Mouse (Mus musculus) Muller cell, postnatal 12 days (primary cell): ENCODE data around the gene Tmem104.

Source experiments
- DNase-seq: peaks from one replicate; pipeline ENCODE4 v3.0.0-alpha.2; 2015; ENCODE audit errors: inconsistent ontology term

Gene Tmem104

DNA sequence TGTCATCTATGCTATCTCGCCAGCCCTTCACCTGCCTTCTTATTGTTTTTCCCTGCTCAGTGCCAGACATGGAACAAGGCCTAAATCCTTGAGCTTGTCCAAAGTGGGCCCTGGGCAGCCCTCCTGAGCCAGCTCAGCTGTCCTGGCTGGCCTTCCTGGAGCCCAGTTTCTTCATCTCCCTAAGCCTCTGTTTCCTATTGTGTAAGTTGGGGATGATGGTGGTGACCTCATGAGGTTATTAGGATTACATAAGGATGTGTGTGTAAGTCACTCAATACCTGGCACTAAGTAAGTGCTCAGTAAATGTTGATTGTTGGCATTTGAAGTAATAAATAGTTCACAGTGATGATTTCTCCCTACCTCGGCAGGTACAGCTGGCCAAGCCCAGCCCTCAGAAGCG lies 20.5 kb upstream of the Tmem104 start:
- DNase-seq: no peak

DNA sequence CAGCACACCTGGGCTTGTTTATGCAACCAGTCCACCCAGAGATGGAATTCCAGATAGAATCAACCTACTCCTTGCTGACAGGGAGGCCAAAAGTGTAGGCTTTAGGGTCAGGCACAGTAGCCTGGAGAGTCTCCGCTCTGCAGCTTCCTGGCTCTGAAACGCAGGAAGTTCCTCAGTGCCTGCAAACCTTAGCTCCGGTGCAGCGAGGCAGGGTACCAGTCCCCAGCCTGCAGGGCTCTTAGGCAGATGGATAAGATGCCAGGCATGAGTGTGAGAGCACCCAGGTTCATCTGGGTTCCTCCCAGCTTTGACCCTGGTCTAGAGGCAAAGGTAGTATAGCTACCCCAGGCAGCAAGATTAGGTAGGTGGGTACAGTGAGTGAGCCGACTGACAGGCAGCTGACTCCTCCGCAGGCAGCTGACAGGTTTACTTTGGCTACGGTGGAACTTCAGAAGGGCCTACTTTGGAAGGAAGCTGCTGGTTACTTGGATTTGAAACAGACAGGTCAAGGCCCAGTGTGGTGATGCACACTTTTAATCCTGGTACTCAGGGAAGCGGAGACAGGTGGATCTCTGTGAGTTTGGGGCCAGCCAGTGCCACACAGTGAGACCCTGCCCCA lies 19.5 kb upstream of the Tmem104 start:
- no peak for DNase-seq

DNA sequence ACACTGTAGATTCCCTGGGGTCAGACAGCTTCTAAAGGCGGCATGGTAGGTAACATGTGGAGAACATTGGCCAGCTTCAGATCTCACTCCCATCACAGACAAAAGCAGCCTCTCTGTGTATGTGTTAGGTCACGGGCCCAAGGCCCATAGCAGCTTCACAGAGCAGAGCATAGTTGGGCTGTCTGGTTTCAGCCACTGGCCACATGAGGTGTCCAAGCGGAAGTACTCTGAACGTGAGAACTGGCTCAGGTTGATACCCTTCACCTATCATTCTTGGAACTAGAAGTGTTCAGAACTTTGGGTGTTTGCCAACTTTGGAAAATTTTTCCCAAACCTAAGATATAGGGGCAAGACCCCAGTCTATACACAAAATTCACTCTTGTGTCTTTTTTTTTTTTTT lies 17.9 kb upstream of the Tmem104 start:
- DNase-seq: no peak

DNA sequence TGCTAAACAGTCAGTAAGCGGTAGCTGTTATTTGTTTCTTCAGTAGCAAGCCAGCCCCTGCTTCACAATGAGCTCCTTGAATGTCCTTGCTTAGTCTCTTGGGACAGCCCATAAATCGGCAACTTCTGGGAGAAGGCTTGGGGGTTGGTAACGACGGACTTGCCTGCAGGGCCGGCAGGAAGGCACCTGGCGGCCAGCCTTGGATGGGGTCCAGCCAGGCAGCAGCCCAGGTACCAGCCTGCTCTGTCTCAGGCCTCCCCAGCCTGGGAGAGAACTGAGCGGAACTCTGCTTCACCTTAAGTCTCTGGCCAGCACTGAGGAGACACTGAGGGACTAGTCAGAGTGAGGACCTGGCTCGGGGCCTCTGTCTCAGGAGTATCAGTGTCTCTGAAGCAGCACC lies 16.2 kb upstream of the Tmem104 start:
- no peak for DNase-seq

DNA sequence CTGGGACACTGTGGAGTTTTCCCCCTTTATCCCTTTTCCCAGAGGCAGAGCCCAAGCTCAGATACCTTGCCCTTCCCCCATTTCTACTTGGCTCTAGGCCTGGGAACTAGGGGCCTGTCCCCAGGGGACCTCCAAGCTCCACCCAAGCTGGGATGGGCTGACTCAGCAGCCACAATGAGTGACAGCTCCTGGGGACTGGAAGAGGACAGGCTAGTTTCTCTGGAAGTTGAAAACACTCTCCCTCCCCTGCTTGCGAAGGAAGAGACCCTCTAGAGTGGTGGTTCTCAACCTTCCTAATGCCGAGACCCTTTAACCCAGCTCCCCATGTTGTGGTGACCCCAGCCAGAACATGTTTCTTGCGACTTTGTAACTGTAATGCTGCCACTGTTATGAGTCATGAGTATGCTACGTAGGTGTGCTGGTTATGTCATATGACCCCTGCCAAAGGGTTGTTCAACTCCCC lies 14.4 kb upstream of the Tmem104 start:
- DNase-seq: peak; percentile 55

DNA sequence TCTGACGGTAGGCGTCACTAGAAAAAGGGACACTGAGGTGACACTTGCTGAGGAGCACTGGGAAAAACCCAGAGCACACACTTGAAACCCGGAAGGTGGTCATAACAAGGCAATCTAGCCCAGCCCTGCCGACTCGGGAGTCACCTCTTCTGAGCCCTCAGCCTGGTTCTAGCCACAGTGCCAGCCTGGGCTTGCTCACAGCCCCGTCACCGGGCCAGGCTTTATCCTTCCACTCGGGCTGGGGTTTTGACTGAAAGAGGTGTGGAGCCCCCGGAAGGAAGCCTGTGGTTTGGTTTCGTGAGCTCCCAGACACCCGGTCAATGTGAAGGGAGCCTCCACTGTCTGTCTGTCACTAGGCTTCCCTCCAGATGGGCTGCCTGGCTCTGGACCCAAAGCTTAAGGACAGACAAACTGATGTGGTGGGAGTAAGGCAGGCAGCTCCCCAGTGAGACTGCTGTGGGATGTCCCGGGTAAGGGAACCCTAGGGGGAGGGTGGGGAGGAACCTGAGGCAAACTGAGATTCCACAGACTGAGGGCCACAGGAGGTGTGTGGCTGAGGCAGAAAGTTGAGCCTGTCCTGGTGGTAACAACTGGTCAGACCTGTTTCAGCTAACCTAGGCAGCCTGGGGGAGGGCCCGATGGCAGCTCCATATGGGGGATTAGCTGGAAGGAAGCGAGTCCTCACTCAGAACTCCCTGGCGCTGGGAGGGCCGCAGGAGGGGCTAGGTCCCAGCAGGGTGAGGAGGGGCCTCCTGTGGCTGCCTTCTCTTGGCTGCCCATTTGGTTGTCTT lies 13.5 kb upstream of the Tmem104 start:
- no peak for DNase-seq

DNA sequence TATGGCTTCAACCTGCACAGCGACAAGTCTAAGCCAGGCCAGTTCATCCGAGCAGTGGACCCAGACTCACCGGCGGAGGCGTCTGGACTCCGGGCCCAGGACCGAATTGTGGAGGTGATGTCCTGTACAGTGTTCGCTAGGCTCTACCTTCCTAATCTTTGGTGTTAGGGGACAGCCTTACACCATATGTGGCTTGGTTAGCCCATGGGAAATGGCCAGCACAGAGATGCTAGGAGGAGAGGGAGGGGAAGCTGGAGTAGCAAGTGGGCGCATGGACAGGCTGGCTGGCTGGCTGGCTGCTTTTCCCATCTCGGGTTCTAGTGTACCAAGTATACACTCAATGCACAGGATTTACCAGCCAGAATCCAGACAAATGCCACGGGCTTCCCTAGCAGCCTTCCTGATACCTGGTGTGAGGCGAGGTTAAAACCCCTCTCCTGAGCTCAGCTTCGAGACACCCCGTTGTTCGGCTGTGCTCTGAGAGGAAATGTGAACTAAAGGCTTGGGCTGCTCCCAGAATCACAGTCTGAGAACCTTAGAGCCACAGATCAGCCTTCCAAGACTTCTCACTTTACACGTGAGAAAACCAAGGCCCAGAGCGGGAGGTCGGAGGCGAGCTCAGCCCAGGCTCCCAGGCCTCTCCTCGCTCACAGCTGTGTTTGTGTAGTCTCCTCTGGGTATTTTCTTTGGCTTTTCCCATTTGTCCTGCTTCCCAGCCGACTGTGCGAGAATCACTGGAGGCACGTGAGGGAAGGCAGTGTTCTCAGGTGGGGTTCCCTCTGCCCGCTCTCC lies 10.7 kb upstream of the Tmem104 start:
- no peak for DNase-seq

DNA sequence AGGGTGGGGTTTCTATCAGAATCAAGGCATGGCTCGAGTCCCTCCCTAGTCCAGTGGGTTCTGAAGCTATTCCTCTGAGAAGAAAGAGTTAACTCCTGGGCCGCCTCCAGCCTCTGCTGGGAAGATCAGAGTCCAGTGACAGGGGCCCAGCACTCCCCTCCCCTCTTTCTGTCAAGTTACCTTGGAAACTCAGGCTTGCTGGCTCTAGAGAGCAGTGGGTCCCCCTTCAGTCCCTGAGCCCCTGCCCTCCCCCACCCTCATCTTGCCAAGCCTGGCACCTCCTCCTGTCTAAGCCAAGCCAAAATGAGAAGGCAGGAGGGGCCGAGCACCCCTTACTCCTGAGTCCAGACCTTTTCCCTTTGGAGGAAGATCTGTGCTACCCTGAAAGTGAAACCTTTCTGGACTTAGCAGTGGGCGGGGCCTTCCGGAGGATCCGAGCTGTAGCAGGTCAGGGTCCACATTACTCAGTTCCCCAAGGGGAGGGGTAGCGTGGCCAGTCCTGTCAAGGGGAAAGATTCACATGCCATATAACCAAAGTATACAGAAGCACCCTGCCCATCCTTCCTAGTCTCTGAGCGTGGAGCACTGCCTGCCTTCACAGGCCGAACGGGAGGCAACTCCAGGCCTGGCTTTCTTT lies 9.6 kb upstream of the Tmem104 start:
- peak; percentile 45 for DNase-seq

DNA sequence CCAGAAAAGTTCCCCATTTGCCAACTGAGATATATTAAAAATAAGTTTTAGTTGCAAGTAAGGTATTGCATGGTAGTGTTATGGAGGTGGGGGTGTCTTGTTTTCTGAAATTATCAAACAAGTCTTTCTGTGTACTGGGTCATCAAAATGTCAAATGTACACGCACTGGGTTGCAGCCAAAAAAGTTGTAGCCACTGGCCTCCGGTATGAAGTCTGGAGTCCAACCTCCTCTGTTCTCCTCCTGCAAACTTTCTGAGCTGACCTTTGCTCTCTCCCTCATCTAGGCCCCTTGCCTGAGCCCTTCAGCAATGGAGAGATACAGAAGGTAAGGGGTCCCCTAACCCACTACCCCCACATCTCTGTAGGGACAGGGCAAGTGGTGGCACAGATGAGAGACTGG lies 8.5 kb upstream of the Tmem104 start:
- DNase-seq: no peak

DNA sequence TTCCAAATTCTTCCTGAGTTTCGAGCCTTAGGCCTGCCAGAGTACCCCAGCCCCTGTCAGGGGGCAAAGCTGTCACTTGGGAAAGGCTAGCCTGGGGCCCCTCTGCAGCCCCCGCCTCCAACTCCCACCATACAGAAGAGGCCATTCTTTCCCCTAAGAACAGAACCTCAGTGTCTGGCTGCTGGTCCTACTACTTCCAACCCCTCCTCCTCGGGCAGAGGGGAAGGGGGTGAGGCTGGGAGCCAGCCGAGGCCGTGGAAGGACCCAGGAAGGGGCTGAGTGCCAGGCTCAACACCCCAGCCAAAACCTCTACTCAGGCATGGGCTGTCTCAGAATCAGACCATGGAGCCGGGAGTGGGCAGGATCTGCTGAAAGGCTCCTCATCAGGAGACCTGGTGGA lies 8.1 kb upstream of the Tmem104 start:
- DNase-seq: no peak

DNA sequence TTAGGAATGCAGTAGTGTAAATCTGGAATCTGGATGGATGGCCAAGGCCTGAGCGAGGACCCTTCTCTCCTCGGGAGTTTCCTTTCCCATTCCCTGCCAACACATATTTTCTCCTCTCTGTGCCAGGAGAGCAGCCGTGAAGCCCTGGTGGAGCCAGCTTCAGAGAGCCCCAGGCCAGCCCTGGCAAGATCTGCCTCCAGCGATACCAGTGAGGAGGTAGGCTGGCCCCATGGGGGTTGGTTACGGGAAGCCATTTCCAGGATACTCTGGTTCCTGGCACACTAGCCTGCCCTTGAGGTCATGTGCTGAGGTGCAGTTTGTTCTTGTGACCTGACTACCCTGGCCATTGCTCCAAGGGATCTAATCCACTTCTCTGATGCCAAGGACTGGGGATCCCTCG lies 7.4 kb upstream of the Tmem104 start:
- DNase-seq: no peak

DNA sequence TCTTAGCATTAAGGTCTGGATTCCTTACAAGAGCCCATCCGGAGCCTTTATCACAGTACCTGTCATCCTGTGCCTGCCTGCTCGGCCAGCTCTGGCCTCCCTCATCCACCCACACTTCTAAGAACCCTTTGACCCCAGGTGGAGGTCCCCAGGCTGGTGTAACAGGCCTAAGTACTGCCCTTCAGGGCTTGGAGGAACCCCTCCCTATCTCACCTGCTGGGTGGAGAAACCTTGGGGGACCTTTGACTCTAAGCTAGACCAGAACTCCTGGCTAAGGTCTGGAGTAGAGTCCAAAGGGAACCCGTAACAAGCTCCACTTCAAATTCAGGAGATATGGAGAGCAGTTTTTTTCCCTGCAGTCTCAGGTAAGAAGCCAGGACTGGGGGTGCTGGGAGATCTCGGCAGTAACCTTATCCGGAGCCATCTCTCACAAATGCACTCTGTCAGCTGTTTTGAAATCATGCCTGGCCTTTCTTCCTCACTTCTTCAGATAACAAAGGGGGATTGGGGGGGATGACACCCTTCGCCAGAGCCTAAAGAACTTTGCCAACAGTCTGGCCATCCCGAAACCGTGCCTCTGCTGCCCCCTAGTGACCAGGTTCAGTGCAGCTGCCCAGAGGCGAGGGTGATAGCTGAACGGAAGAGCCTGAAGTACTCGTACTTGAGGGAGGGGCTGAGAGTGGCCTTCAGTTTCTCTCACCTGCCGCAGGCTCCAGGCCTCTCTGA lies 5.2 kb upstream of the Tmem104 start:
- peak; percentile 74 for DNase-seq

DNA sequence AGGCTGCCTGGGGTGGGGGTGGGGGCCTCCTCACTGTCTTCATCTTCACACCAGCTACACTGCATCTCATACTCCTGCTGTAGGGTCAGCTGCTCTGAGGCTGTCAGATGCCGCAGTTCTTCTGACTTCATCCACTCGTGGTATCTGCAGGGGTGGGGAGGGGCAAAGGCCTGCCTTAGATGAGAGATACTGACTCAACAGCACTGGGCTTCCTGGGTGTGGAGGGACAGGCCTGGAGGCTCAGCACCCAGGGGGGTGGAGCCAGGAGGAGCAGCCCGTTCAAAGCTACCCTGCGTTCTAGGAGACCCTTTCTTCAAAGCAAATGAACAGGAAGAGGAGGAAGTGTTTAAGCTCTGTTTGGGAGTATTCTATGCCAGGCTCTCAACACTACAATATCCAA lies 2.3 kb upstream of the Tmem104 start:
- DNase-seq: no peak

DNA sequence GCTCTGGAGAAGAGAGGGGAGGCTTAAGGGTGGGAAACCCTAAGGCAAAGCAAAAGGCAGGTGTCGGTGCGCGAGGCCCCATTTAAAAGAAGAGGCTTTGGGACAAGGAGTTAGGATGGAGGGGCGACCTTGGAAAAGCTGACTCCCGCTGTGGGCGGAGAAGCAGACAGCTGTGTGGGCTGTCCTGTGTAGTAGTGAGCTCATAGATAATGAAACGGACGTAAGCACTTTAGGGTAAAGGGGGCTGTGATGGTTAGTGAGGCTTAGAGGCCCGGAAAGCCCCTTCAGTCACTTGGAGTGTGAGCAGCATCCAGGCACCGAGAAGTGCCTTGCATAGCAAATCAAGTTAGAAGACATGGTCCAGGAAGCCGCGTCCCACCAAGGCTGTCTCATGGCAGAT lies 406 bp downstream of the Tmem104 start, which contains the start of gene Nat9:
TSS of gene Nat9 (minus strand) at position 167 of the 400 bp plus-strand sequence.
- no peak for DNase-seq

DNA sequence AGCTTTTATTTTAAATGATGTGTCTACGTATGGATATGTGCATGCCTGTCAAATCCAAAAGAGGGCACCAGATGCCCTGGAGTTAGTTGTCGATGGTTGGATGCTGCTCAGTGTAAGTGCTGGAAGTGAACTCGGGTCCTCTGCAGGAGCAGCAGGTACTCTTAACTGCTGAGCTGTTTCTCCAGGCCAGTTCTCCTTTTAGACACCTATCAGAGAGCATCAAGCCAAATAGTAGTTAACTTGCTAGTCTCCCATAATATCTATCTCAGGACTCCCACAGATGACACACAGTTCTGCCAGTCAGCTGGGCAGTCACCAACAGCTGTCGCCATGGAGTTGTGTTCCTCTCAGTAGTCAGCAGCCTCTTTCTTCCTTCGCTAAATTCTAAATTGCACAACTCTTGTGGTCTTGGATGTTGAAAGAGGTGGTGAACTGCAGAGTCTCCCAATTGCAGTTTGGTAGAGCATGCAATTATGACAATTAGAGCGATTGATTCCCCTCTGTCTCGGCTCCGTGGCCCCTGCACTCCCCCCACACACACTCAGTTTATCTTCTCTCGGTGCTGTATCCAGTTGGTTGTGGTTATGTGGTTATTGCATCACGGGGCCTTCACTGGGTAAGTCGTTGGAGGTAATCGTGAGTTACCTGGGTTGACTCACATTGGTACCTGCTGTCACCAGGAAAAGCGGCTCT lies 1.4 kb downstream of the Tmem104 start:
- DNase-seq: no peak

DNA sequence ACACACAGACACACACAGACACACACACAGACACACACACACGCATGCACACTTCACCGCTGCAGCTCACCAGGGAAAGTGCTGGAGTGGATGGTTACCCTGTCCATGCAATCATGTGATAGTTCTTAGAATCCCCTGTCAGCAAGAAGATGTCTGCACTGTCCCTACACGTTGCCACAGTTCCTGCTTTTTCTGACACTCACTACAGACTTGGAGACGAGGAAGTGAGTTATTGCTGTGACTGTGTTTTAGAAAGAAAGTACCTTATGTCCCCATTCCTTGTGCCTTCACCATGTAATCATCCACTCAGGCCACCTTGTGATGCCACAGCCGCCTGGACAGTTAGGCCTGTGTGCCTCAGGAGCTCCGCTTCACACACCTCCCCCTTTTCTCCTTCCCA lies 2.0 kb downstream of the Tmem104 start:
- no peak for DNase-seq

DNA sequence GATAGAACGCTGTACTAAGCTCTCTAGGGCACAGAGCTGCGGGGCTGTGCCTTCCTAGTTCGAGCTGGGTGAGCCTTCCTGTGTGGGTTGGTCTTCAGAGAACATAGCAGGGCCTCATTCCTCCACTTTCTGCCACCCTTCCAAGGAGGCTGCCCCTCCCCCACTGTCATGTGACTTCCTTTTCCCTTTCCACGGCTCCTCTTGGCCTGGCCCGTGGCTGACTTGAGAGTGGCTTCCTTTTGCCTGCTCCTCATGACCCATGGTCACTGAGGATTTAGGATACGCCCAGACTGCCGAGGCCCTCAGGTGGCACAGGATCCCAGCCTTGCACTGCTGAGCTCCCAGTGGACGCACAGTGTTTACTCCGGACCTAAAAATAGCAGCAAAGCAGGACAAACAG lies 4.9 kb downstream of the Tmem104 start:
- no peak for DNase-seq

DNA sequence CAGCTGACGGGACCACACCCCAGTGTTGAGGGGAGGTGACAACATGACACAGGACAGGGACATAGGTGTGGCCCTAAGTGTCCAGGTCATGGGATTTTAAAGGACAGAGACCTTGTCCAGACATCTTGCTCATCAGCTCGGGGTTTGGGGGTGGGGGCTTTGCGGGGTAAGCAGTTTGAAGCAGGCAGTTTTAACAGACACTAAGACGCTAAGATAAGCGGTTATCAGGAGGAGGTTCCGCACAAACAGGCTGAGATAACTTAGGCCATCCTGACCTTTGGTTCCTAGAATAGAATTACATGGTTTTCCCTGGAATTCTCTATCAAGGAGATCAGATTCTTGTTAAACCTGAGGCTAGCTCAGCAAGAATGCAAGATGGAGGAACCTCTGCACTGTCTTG lies 7.4 kb downstream of the Tmem104 start:
- DNase-seq: no peak

DNA sequence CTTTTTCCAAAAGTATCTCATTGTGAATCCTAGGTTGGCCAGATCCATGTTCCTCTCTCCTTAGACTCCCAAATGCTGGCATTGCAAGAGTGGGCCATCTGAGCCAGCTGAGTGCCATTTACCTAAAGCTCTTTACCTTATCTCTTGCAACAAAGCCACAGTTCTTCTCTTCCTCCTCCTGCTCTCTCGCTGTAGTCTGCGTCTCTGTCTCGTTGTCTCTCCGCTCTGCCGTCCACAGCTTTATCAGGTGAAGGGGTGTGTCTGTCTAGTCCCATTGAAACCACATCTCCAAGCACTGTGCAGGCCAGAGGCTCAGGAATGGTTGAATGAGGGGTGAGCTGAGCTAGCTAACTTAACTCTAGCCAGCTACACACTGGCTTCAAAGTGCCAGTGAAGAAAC lies 8.6 kb downstream of the Tmem104 start:
- no peak for DNase-seq

DNA sequence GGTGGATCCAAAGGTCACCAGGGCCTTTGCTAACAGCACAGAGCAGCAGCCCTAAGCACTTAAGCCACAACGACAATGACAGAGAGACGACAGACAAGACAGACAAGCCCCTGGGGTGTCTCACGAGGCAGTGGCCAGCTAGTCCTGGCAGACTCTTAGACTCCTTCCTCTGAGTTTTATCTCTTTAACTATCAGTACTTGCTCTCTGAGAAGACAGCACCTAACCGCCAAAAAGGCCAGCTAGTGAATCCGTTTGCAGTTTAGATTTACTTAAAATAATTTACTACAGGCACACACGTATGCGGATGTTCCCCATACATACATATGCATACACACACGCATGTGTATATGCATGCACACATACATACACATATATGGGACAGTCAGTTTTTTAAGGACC lies 10.3 kb downstream of the Tmem104 start:
- no peak for DNase-seq

DNA sequence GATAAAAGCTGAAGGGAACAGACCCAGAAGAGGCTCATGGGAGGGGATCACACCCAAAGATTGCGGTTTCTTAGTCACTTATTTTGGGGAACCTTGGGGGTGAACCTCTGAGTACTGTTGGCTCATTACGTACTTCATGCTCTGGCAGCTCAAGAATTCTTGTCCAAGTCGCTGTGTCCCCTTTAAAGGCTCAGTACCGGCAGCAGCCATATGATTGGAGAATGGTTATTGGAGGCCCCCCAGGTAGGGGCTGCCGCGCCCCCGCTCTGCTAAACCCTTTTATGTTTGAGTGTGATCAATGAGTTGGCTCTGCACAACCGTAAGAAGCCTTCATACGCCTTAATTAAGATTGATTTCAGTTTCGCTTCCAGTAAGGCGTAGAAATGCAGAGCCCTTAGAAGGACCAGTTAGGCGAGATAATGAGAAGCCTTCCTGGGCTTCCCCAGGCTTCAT lies 11.7 kb downstream of the Tmem104 start:
- no peak for DNase-seq
